Mouse (Mus musculus): ENCODE data around the gene St8sia1.

The St8sia1 gene

GRCm38 (mm10) chr6:142893716-142894115, 70.5 kb downstream of the St8sia1 start:
- no peak for DNase-seq

GRCm38 (mm10) chr6:142890321-142890720, 73.9 kb downstream of the St8sia1 start:
- no peak for DNase-seq

GRCm38 (mm10) chr6:142888970-142889740, 75.1 kb downstream of the St8sia1 start:
- no peak for DNase-seq

- DNase-seq: no peak
Measured at GRCm38 (mm10) chr6:142888346-142888745, 75.9 kb downstream of the St8sia1 start.

GRCm38 (mm10) chr6:142887375-142887774, 76.9 kb downstream of the St8sia1 start:
- DNase-seq: no peak

GRCm38 (mm10) chr6:142885364-142886154, 78.7 kb downstream of the St8sia1 start:
- DNase-seq: no peak

GRCm38 (mm10) chr6:142884128-142884527, 80.1 kb downstream of the St8sia1 start:
- DNase-seq: no peak

GRCm38 (mm10) chr6:142880849-142881470, 83.3 kb downstream of the St8sia1 start:
- DNase-seq: no peak

- DNase-seq: peak; percentile 37
Measured at GRCm38 (mm10) chr6:142878744-142879701, 85.2 kb downstream of the St8sia1 start.

GRCm38 (mm10) chr6:142877221-142877620, 87.0 kb downstream of the St8sia1 start:
- no peak for DNase-seq

- no peak for DNase-seq
Measured at GRCm38 (mm10) chr6:142876279-142876899, 87.9 kb downstream of the St8sia1 start.

- no peak for DNase-seq
Measured at GRCm38 (mm10) chr6:142873795-142874563, 90.3 kb downstream of the St8sia1 start.

GRCm38 (mm10) chr6:142869715-142870422, 94.4 kb downstream of the St8sia1 start:
- no peak for DNase-seq

GRCm38 (mm10) chr6:142867471-142868055, 96.7 kb downstream of the St8sia1 start:
- DNase-seq: peak; percentile 31

- no peak for DNase-seq
Measured at GRCm38 (mm10) chr6:142867023-142867422, 97.2 kb downstream of the St8sia1 start.

GRCm38 (mm10) chr6:142865199-142865598, 99.1 kb downstream of the St8sia1 start:
- no peak for DNase-seq

GRCm38 (mm10) chr6:142863881-142864280, 100.4 kb downstream of the St8sia1 start:
- DNase-seq: no peak

GRCm38 (mm10) chr6:142862265-142862664, 102.0 kb downstream of the St8sia1 start:
- no peak for DNase-seq

GRCm38 (mm10) chr6:142860396-142860795, 103.9 kb downstream of the St8sia1 start:
- DNase-seq: no peak

GRCm38 (mm10) chr6:142859946-142860345, 104.3 kb downstream of the St8sia1 start:
- DNase-seq: no peak

Measured in cerebellum, adult 11 months (tissue).